Mouse (Mus musculus) liver, adult 10 weeks (tissue): ENCODE results near the gene Ctnnal1. TPM values are rescaled to one million over a fixed set of nuclear protein-coding genes. Genes with fewer than 3 reads are reported as not detected.

Experiments
- polyA plus RNA-seq: library from polyadenylated mRNA; stranded (reverse); fragments of 350-450 nt; fragmentation: Illumina TruSeq; extraction: RNeasy Lipid Tissue Mini Kit (QIAGEN cat#74804); gene quantifications from one replicate; pipeline ENCODE4 v1.2.3, GENCODE M21; 2014; ENCODE audit warnings: low read depth, low replicate concordance

Gene Ctnnal1
- polyA plus RNA-seq: 4.6 TPM

DNA sequence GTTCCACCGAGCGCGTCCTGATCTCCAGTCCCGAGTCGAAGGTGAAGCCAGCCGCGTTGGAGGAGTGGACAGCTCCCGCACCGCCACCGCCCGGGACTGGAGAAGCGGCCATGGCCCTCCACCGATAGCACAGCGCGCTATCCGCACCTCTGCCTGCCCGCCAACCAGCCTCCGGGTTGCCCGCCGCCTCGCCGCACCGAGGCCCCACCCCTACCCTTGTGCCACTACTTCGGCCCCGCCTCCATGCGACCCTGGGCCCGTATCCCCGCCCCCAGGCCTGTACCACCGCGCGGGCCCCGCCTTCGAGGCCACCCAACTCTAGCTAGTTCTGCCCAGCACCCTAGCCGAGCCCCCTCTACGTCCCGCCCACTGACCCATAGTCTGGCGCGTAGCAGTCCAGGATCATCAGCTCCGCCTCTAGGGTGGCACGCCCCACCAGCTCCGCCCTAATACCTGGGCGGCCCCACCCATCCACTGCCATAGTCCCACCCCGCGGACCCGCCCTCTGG, at the start of gene Ctnnal1:
TSS of gene Ctnnal1 (minus strand) at position 186 of the 509 bp plus-strand sequence.

GRCm38 (mm10) chr4:56801907-56802668, 62.9 kb downstream of the Ctnnal1 start, which contains the start of the genes Elp1 and Fam206a:
Gene Elp1, minus strand, starts transcription at chr4:56802331.
Gene Fam206a, plus strand, starts transcription at chr4:56802345.

Other genes starting within 250 kb of the Ctnnal1 start
- not detected for gene Gm26657, start 125.1 kb downstream of the Ctnnal1 start, polyA plus RNA-seq
- gene Actl7b, start 123.7 kb downstream of the Ctnnal1 start, polyA plus RNA-seq: not detected
- not detected for gene Actl7a, start 121.8 kb downstream of the Ctnnal1 start, polyA plus RNA-seq
- 14.1 TPM for gene Elp1, start 62.9 kb downstream of the Ctnnal1 start, polyA plus RNA-seq
- gene Fam206a, start 62.8 kb downstream of the Ctnnal1 start, polyA plus RNA-seq: 3.3 TPM
- gene Tmem245, start 82.2 kb upstream of the Ctnnal1 start, polyA plus RNA-seq: 13.0 TPM
- not detected for gene Frrs1l, start 125.2 kb upstream of the Ctnnal1 start, polyA plus RNA-seq